Mouse (Mus musculus) right cerebral cortex, postnatal 36 days (tissue): ENCODE measurements around the gene Gfap.
A peak's percentile ranks its signal among the peaks of the same experiment; 100 is the strongest.

Experiments
- DNase-seq, 2 experiments: peaks; one replicate each; pipeline ENCODE4 v3.0.0; 2022; ENCODE audit warnings: low spot score in 2 of 2, mixed read lengths in 1 of 2

Gene Gfap

DNA sequence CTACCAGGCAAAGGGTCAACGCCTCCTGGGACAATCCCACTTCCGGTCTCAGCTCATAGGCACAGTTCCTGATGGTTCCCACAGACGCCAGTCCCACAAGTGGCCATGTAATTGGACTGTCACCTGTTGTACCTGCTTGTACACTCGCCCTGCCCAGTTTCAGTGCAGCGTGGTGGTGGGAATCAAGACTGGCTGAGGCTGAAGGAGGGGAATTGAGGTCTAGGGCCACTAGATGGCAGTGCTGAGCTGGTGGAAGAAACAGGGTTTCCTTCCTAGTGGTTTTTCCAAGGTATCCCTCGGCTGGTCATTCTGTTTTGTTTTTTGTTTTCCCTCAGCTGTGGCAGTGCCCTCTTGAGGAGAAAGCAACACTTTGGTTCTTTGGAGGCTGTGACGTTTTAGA is at the start of gene Gfap:
Gfap (minus strand) TSS at position 150 of the 400 bp plus-strand sequence.
- peak; percentile 45 to 71 for DNase-seq

DNA sequence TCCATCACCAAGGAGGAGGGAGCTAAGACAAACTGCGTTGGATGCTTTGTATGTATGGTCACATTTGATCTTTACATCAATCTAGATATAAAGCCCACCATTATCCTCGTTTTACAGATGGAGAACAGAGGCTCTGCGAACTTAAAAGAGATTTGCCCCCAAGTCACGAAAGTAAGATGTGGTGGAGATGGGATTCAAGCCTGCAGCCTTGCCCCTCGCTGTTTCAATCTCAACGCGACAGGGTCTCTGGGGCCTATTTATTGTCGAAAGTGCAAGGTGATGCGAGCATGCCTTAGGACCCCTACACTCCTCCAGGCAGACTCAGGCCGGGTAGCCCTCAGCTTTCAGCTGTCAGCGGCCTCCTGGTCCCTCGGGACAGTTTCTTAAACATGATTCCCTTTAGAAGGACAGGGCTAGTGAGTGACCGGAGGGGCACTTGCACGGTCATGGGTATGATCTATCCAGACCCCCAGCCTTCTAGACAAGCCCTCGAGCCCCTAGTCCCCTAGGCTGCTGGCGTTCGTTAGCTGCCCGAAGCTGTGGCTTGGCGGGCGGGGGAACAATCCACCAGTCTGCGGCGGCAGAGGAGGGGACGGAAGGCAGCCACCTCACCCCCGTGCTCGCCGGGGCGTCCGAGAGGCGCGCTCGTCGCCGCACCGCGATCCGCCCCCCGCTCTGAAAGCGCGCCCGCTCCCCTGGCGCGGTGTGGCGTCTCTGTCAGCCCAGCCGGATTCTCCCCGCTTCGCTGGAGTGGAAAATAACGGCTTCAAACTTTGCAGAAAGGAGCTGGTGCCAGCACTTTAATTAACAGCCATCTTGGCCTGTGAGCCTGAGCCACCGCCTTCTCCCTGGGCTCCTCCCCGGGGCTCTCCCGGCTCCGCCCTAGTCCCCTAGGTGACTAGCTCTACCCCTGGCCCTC is 47.6 kb upstream of the Gfap start:
- DNase-seq: peak in 1 of 2 experiments; percentile 16

DNA sequence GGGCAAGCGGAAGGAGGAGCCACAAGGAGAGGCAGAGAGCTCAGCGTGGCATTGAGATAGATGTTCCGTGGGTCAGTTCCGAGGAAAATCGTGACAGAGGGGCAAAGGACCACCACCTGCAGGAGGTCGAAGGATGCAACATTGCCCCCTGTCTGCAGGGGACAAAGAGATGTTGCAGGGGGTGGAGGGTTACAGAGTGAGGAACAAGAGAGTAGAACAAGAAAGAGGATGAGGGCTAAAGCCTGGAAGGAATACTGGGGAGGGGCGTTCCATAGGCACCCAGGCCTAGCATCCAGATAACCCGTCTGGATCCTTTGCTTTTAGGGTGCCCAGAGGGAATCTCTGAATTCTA is 46.3 kb upstream of the Gfap start:
- DNase-seq: no peak

DNA sequence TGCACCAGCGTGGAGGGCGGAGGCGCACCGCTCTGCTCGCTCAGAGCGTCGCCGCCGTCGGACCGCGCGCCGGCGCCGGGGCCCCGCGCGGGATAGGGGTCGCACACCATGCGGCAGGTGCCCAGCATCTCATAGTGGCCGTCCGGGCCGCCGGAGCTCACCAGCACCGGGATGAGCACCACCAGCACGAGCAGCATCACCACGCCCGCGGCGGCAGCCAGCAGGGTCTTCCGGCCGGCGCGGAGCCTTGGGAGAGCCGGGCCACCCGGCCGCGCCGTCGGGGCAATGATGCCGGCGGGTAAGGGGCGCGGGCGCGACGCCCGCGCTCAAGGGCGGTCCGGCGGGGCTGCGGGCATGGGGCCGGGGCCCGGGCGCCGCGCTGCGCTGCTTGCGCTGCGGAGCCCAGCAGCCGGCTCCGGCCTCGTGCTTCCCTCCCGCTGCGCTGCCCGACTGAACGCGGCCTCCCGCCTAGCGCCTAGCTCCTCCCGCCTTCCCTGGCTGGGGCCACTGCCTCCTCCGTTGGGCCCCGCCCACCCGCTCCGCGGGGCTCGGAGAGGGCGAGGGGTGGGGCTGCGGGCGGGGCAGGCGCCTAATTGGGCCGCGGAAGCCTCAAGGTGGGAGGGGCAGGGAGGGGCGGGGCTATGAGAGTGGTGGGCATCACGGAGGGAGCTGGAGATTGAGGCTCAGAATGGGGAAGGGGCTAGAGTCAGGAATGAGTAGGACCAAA is 45.7 kb upstream of the Gfap start, which contains the start of gene C1ql1:
C1ql1 (minus strand) TSS at position 424 of the 727 bp plus-strand sequence.
- peak; percentile 18 to 32 for DNase-seq

DNA sequence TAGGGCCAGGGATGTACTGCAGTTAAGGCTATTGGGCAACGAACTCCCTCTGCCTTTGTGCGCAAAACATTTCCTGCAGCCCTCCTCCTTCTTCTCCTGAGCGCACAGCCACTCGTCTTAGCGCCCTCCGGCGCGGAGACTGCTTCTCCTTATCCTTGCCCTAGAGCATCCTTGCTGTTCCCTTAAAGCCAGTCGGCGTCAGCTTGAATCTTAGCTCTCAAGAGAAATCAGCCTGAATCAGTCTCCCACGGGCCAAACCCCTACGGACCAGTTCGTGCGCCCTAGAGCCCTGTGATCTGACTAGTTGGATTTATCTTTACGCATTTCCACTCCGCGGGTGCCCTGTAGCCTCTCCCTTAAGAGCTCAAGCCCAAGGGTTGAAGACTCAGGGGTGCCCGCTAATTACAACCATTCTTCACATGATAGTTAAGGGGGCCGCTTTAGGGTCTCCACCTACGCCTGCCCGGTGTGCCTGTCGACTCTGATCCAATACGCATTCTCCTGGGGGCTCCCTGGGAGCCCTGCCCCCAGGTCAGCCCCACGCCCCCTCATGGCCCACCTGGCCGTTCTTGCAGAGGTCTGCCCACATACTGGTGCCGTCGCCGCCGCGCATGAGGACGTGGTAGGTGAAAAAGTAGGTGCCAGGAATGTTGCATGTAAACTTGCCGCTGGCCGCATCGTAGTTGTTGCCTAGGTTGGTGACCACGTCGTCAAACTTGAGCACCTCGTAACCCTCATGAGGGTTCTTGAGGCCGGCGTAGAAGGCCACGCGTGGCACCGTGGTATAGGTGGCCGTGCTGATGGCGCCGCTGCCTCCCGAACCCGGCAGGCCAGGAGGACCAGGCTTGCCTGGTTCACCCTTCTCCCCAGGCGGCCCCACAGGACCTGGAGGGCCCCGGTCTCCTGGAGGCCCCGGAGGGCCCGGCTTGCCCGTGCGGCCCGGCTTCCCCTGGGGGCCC is 44.9 kb upstream of the Gfap start:
- no peak for DNase-seq

DNA sequence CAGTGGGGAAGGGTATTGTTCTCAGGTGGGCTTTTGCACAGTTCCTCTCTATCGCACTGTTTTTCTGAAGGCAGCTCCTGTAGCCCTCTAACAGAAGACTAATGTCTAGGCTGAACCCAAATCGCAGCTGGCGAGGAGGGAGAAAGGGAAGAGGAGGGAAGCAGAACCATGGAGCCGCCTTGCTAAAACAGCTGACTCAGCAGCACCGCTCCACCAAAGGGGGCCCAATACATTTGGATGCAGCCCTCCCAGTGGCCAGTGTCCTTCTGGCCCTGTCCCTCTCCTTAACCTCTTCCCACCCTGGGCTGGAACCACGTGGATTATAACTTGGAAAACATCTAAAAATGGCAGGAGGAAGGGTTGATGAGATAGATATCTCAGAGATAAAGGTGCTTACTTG is 40.5 kb upstream of the Gfap start:
- DNase-seq: no peak

DNA sequence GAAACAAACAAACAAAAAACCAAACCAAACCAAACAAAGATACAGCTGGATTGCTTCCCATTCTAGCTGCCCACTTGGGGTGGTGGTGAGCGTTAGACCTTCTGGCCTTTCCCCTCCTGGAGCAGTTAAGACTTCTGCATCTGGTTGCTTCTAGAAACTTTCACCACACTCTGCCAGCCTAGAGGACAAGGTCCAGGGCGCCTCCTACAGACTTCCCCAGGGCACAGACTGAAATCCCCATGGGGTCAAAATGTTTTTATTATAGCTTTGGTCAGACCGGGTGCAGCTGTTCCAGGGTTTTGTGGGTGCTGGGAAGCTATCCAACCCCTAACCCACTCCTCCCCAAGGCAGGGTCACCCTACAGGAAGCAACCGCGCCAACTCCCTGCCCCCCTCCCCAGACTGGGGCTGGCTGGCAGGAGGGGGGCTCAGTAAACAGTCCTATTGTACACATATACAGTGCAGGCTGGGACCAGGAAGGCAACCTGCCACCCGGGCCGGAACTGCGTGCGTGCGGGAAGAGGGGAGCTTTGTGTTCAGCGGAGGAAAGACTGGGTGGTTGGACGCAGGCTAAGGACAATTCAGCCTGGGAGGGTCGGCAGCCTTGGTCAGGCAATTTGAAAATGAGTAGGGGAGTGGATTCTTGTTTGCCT is 38.4 kb upstream of the Gfap start:
- no peak for DNase-seq

DNA sequence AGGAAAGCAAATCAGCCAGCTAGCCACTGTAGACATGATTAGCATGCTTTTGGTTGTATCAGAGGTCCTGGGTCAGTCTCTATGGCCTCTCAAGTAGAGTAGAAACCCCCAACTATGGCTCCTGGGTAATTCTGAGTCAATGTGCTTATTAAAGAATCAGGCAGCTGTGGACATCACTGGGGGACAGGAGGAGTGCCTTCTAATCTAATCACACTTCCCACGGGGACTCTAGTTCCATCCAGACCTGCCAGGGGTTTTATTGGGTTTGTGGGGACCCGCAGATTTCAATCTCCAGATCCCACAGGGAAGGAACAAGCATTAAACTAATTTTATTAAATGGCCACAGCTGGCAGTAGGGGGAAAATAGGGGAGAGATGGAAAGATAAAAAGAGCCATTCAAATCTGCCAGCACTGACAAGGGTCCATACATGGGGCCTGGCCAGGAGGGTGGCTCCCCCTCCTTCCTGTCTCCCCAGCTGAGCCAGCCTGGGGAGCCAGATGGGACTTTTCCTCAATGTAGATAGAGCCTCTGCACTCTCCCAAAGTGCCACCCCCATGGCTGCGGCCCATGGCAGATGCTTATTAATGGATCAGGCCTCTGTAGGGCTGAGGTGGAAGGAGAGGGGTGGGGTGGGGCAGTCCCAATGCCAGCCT is 36.9 kb upstream of the Gfap start:
- no peak for DNase-seq

DNA sequence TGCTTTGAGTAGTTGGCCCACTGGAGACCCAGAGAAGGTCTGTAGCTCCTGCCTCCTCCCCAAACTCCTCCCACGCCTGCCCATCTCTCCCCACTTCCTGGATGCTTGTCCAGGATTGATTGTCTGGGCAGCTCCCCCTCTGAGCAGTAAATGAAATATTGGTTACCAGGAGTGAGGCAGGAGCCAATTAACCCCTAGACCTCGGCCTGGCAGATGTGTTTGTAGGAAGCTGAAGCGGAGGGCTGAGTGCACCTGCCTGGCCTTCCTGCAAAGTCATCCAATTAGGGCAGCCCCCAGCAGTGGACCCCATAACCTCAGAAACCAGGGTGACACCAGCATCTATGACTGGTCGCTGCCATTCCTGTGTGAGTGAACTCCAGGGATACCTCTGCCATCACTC is 35.6 kb upstream of the Gfap start:
- no peak for DNase-seq

DNA sequence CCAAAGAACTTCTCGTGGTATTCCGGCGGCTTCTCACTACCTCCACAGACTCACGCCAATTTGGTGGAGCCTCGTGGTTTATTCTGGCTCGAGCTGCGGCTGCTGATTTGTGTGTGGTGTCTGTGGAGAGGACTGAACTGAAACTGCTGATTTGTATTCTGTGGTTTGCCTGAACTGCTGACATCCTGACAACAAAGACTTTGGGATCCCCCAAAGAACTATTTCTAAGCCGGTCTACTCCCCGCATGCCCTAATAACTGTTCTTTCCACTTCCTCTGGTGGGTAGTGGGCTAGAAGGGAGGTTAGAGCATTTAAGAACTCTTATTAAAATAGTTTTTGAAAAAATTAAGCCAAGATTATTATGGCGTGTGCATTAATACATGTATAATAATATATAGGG is 30.0 kb upstream of the Gfap start:
- DNase-seq: no peak

DNA sequence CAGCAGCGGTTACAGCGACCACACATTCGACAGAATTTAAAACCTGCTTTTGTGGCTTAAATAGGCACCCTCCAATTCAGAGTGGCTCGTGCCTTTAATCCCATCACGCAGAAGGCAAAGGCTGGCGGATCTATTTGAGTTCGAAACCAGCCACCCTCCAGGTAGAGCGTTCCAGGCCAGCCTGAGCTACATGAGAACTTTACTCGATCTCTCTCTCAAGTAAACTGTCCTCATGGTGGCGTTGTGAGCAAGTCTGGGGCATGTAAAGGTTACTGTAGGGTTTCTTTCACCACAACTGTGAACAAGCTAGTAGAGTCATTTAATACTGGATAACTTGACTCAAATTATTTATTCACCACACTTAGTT is 24.6 kb upstream of the Gfap start:
- DNase-seq: no peak

DNA sequence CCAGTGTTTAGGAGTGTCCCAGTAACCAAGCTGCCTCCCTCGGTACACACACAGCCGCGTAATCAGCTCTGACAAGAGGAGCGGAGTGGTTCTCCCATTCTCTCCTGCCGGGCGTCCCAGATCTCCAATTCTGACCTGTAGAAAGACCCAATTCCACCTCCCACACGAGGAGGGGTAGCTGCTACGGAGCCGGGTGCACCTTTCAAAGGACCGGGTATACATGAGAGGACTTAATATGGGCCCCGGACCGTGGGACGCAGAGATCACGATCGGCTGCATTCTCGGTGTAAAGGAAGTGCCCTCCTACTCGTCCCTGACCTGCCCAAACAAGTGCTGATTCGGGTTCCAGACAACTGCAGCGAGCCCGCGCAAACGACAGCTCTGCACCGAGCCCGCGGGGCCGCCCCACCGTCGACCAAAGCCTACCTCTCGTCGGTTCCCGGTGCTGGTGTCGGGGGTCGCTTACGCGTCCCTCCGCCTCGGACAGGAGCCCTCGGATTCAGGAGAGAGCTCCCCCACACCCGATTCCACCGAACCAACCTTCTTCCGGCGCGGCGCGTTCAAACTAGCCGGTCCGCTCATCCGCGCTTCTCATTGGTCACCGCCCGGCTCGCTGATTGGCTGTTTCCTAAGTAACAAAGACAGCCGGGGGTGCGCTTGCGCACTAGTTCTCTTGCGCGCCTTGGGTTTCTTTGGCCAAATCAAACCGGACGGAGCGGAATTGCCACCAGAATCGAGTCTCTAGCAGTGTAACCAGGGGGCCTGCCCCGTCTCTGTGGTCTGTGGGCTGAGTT is 24.0 kb upstream of the Gfap start, which contains the start of gene Kif18b:
Kif18b (minus strand) TSS at position 568 of the 794 bp plus-strand sequence.
- DNase-seq: peak; percentile 91 to 93

DNA sequence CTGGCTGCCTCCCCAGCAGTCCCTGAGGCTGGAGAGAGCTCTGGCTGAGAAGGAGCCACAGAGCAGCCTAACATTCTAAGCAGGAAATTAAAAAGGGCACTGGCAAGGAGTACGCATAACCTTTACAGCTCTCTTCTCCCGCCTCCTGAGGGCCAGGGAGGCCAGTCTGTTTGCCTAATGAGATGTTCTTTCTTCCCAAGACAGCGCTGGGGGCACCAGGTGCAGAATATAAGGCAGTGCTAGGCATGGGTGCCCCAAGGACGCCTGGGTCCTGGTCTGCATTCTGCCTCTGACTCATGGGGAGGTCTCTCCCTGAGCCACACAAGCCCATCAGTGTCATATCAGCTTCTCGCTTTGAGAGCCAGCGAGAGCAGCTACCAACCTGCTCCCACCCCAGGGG is 20.8 kb upstream of the Gfap start:
- no peak for DNase-seq

DNA sequence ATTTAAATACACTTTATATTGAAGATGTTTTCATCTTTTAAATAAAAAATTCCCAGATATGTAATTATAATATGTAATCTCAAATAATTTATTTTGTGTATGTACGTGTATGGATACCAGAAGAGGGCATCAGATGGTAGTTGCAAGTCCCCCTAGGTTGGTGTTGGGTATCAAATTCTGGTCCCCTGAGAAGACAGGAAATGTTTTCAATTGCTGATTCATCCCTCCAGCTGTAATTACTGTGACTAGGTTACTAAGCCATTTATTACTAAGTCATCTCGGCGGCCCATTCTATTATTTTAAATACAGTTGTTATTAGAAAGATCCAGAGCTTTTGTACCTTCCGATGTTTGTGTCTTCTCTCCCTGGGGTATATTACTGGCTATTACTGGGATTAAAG is 17.4 kb upstream of the Gfap start:
- DNase-seq: no peak

DNA sequence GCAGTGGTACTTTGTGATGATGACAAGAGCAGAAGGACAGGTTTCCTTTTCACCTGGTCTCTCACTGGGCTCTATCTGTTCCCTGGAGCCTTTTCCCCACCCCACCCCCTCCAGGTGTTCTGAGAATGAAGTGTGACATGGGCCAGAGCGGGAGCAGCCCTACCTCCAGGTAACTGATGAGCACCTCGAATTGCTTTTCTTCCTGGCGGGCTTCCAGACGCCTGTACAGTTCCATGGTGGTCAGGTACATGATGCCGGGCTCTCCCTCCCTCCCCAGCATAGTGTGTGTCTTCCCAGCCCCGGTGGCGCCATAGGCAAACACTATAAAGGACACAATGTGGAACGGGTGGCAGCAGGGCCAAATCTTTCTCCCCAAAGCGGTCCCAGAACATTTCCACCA is 14.7 kb upstream of the Gfap start:
- DNase-seq: no peak

DNA sequence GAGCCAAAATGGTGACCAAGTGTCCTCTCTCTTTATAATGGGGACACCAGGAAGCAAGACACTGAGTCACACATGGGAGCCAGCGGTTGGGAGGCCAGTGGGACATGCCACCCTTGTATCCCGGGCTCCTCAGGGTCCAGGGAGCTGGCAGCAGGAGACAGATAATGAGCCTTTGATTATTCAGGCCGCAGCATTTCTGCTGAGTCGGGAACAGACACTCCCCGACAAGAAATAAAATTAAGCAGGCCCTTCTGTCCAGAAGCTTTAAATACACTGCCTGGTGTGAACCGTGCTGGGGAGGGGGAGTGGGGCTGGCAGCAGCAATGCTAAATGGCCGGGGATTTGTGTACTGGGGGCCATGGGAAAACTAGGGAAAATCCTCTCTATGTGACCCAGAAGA is 10.7 kb upstream of the Gfap start:
- no peak for DNase-seq

DNA sequence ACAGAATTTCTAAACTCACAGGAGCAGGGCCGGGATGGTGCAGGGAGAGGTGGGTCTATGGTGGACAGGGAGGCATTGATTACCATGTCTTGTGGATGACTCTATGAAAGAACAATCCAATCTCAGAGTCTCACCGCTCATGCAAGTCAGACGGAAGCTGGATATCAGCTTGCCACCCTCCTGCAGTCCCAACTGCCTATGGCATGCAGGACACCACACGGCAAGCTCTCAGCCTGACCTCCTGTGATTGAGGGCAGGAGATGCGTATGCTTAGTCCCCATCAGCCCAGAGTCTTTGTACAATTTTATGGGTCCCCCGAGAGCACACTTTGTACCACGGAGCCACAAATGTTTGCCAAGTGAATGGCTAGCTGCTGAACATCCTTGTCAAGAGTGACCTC is 2.9 kb upstream of the Gfap start:
- DNase-seq: no peak

DNA sequence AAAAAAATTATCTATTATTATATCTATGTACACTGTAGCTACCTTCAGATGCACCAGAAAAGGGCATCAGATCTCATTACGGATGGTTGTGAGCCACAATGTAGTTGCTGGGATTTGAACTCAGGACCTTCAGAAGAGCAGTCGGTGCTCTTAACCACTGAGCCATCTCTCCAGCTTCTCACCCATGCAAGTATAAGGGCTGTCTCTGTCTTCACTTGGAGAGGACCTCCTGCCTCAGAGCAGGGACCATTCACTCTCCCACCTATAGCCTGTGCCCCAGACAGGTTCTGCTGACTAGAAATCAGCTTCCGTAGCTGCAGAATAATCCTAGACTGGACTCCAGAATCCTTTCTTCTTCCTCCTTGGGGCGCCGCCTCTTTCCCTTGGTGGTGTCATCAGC is 1.4 kb upstream of the Gfap start:
- no peak for DNase-seq

DNA sequence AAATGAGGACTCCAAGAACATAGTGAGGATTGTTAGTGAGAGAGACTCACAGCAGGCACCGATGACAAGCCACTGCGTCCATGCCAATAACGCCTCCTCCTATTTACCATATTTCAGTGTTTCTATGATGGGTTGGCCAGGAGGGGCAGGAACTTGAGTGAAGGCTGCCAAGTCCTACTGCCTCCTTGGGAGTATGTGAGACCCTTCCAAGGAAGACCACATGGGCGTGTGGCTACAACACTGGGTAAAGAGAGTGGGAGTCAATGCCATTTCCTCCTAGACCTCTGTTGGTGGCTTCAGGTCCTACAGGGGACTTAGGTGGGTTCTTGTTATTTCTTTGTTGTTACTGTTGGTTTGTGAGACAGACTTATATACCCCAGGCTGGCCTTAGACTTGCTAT is 487 bp upstream of the Gfap start:
- DNase-seq: no peak

DNA sequence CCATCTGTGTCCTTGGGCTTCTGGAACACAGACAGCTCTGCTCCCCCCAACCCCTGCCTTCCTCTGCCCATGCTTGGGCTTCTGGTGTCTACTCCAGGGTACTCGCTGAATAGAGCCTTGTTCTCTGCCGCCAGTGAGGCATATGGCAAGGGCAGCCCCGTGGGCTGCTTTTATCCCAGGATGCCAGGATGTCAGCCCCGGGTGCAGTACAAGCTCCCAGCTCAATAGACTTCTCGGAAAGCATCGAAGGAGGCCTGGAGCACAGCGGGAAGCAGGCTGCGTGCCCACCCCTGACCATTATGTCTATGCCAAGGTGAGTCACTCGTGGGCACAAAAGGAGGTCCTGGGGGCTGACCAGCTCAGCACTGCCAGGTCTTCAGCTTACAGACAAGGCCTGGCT is 2.3 kb downstream of the Gfap start:
- DNase-seq: no peak
